Mouse (Mus musculus): ENCODE data around the gene Osbp2.

- no peak for TF ChIP-seq GATA1 (IDR thresholded peaks at IDR 0.05; ENCODE audit: low read length)
- no peak for TF ChIP-seq TAL1 (IDR thresholded peaks at IDR 0.05; ENCODE audit: low read length)
Observed at GRCm38 (mm10) chr11:3741183-3741582, 122.5 kb downstream of the Osbp2 start.
